Mouse (Mus musculus): ENCODE results near the gene Hsfy2. TPM values are rescaled to one million over a fixed set of nuclear protein-coding genes. Genes with fewer than 3 reads are reported as not detected.
A peak's percentile ranks its signal among the peaks of the same experiment; 100 is the strongest.

Hsfy2 gene
- polyA plus RNA-seq, 1 experiment from 2014 or later = not detected

- no peak for ATAC-seq
- Histone ChIP-seq H3K4me2 (ENCODE audit: low read depth, low read length) (no peak overlapping the region), H3K27ac (ENCODE audit: low read length) (no peak overlapping the region), H3K36me3 (ENCODE audit: control insufficient read depth, insufficient read depth, low read length) (no peaks in the 10 kb centered on the region), H3K9ac (ENCODE audit: low read depth, low read length) (no peak overlapping the region), H3K4me3 (ENCODE audit: low read length) (no peak overlapping the region), H3K27me3 (replicated peaks; ENCODE audit: control insufficient read depth, insufficient read depth, low read length) (no peaks in the 10 kb centered on the region), H3K4me1 (ENCODE audit: control insufficient read depth, insufficient read depth, low read length) (no peaks in the 10 kb centered on the region), H3K9me3 (ENCODE audit: control insufficient read depth, low read length) (no peaks in the 10 kb centered on the region)
- WGBS = 80% methylated on average over 3 of the region's 3 CpGs
These were observed 12.9 kb downstream of the Hsfy2 start for GRCm38 (mm10) chr1:56624304-56624703.

DNA sequence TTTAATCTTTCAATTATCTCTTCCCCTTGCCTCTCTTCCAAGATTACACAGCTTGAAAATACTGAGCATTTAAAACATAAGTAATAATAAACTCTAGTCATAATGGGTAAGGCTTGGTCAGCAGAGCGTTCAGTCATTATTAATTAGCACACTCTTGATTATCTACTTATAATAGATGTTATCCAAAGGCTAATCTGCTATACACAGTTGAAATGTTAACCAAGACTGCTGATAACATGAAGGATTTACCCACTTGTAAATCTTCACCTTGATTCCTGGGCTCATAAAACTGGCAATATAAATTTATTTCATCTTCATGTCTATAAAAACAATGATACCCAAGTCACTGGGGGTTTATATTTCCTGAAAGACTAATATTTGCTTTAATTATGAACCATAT is 24.9 kb downstream of the Hsfy2 start:
- WGBS = 56% methylated on average over 1 of the region's 1 CpGs
- Histone ChIP-seq H3K27me3 (replicated peaks; ENCODE audit: control insufficient read depth, insufficient read depth, low read length) (no peaks in the 10 kb centered on the region), H3K4me2 (ENCODE audit: low read depth, low read length) (no peak overlapping the region), H3K4me1 (ENCODE audit: control insufficient read depth, insufficient read depth, low read length) (no peaks in the 10 kb centered on the region), H3K9me3 (ENCODE audit: control insufficient read depth, low read length) (no peaks in the 10 kb centered on the region), H3K27ac (ENCODE audit: low read length) (no peak overlapping the region), H3K36me3 (ENCODE audit: control insufficient read depth, insufficient read depth, low read length) (no peaks in the 10 kb centered on the region), H3K9ac (ENCODE audit: low read depth, low read length) (no peak overlapping the region), H3K4me3 (ENCODE audit: low read length) (no peak overlapping the region)
- peak; percentile 79 for ATAC-seq
